Comparison of ENCODE assay signal across 20 mouse cellular contexts in the genomic region with DNA sequence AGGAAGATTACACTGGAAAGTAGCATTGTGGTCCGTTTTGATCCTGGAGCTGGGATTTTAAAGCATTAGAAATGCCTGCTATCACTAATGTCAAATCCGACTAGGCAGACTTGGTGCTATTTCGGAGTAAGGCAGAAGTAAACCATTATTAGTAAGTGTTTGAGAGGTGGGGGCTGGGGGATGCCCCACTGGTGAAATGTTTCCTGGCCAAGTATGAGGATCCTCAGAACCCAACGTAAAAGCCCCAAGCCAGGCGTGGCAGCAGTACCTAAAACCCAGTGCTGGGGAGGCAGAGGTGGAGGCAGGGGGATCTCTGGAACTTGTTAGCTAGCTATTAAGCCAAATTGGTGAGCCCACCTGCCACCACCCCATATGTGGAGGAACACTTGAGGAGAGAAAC.
DNase-seq lines count a peak whose midpoint lies in the region; ATAC-seq lines count a peak whose summit lies in the region.
"Had no signal": no experiment of that assay in that cellular context is flagged by ENCODE, and none has a peak within 500 bp of the region (broad histone marks: within the 10 kb centered on the region; RNA-seq: fewer than 3 reads in every experiment).

No protein-coding gene starts in this region.

- no peak for DNase-seq in heart, postnatal 36 days
- DNase-seq in frontal cortex, postnatal 14 days (ENCODE audit: low spot score in 2 of 2) = no peak
- no peak for DNase-seq in left cerebral cortex, adult 8-10 months (ENCODE audit: low spot score in 2 of 2)
- DNase-seq: adrenal gland, postnatal 36 days; cerebellum, adult 11 months; cerebellum, postnatal 10 days; gastrocnemius, postnatal 10 days; kidney, adult 2 months; right cerebral cortex, postnatal 14 days had no signal

- H3K27me3 ChIP-seq in heart, embryonic 15.5 days = no peaks in the 10 kb centered on the region
- no peaks in the 10 kb centered on the region for H3K27me3 ChIP-seq in midbrain, embryonic 12.5 days
- no peaks in the 10 kb centered on the region for H3K27me3 ChIP-seq in midbrain, embryonic 16.5 days (ENCODE audit: control insufficient read depth, insufficient read depth, low read depth, low read length)
- no peaks in the 10 kb centered on the region for H3K27me3 ChIP-seq in embryonic facial prominence, embryonic 13.5 days
- H3K27me3 ChIP-seq: embryonic facial prominence, embryonic 15.5 days; forebrain, embryonic 15.5 days; limb, embryonic 13.5 days; lung, embryonic 15.5 days; Patski had no signal

- no peak overlapping the region for H3K4me2 ChIP-seq in heart, embryonic 15.5 days
- no peak overlapping the region for H3K4me2 ChIP-seq in midbrain, embryonic 12.5 days (replicated peaks)
- H3K4me2 ChIP-seq in midbrain, embryonic 16.5 days (ENCODE audit: low read length) = no peak overlapping the region
- no peak overlapping the region for H3K4me2 ChIP-seq in embryonic facial prominence, embryonic 13.5 days
- H3K4me2 ChIP-seq: embryonic facial prominence, embryonic 15.5 days; forebrain, embryonic 15.5 days; lung, embryonic 15.5 days had no signal

- no peaks in the 10 kb centered on the region for H3K9me3 ChIP-seq in heart, embryonic 15.5 days (replicated peaks)
- H3K9me3 ChIP-seq in midbrain, embryonic 12.5 days = no peaks in the 10 kb centered on the region
- no peaks in the 10 kb centered on the region for H3K9me3 ChIP-seq in midbrain, embryonic 16.5 days (replicated peaks; ENCODE audit: control insufficient read depth, low read length, poor library complexity, severe bottlenecking)
- H3K9me3 ChIP-seq in embryonic facial prominence, embryonic 13.5 days = no peaks in the 10 kb centered on the region
- H3K9me3 ChIP-seq: embryonic facial prominence, embryonic 15.5 days; forebrain, embryonic 15.5 days; G1E; limb, embryonic 13.5 days; lung, embryonic 15.5 days had no signal

- H3K4me1 ChIP-seq in heart, embryonic 15.5 days (replicated peaks) = peaks cover 29% of the 10 kb centered on the region
- H3K4me1 ChIP-seq in midbrain, embryonic 12.5 days = peaks cover 9% of the 10 kb centered on the region; the same call in 1 of the 2 replicates
- H3K4me1 ChIP-seq in midbrain, embryonic 16.5 days (ENCODE audit: control insufficient read depth, insufficient read depth, low read length) = no peaks in the 10 kb centered on the region
- peaks cover 21% of the 10 kb centered on the region for H3K4me1 ChIP-seq in embryonic facial prominence, embryonic 13.5 days

- H3K4me3 ChIP-seq in heart, embryonic 15.5 days = no peak overlapping the region
- H3K4me3 ChIP-seq in midbrain, embryonic 12.5 days = no peak overlapping the region
- H3K4me3 ChIP-seq in midbrain, embryonic 16.5 days (ENCODE audit: low read depth, low read length) = no peak overlapping the region
- H3K4me3 ChIP-seq in embryonic facial prominence, embryonic 13.5 days = no peak overlapping the region
- H3K4me3 ChIP-seq: embryonic facial prominence, embryonic 15.5 days; forebrain, embryonic 15.5 days; limb, embryonic 13.5 days; lung, embryonic 15.5 days had no signal

- intact Hi-C loops in heart, postnatal 36 days (cut with DNase I) = no loop called here

- WGBS in heart, embryonic 15.5 days = 68% methylated on average over 5 of the region's 5 CpGs
- WGBS in midbrain, embryonic 12.5 days = 77% methylated on average over 5 of the region's 5 CpGs
- 74% methylated on average over 5 of the region's 5 CpGs for WGBS in midbrain, embryonic 16.5 days
- 62% methylated on average over 5 of the region's 5 CpGs for WGBS in embryonic facial prominence, embryonic 13.5 days

- ATAC-seq in heart, embryonic 15.5 days (replicated peaks; ENCODE audit: insufficient number of reproducible peaks, insufficient read depth, low FRiP score, low read depth) = no peak
- no peak for ATAC-seq in midbrain, embryonic 12.5 days (ENCODE audit: low FRiP score, low read depth)
- ATAC-seq in midbrain, embryonic 16.5 days = no peak
- no peak for ATAC-seq in embryonic facial prominence, embryonic 13.5 days (ENCODE audit: insufficient number of reproducible peaks, insufficient read depth, low FRiP score, low TSS enrichment, low read depth)
- ATAC-seq: forebrain, embryonic 15.5 days; Patski had no signal

- peak overlapping the region; percentile 11; the same call in 1 of the 2 replicates for H3K27ac ChIP-seq in heart, embryonic 15.5 days
- H3K27ac ChIP-seq in midbrain, embryonic 12.5 days (replicated peaks) = peak overlapping the region; percentile 30; the same call in 1 of the 2 replicates
- no peak overlapping the region for H3K27ac ChIP-seq in midbrain, embryonic 16.5 days (ENCODE audit: low read length)
- H3K27ac ChIP-seq in embryonic facial prominence, embryonic 13.5 days = peak overlapping the region; percentile 81; the same call in 1 of the 2 replicates
- H3K27ac ChIP-seq: forebrain, embryonic 15.5 days; liver, embryonic 14.5 days; lung, embryonic 15.5 days had no signal

- no peaks in the 10 kb centered on the region for H3K36me3 ChIP-seq in heart, embryonic 15.5 days
- no peaks in the 10 kb centered on the region; the same call in 1 of the 2 replicates for H3K36me3 ChIP-seq in midbrain, embryonic 12.5 days
- H3K36me3 ChIP-seq in midbrain, embryonic 16.5 days (ENCODE audit: control insufficient read depth, insufficient read depth, low read length) = no peaks in the 10 kb centered on the region
- H3K36me3 ChIP-seq in embryonic facial prominence, embryonic 13.5 days = peaks cover 5% of the 10 kb centered on the region; the same call in 1 of the 2 replicates
- H3K36me3 ChIP-seq: embryonic facial prominence, embryonic 15.5 days; forebrain, embryonic 15.5 days; lung, embryonic 15.5 days had no signal

- H3K9ac ChIP-seq in heart, embryonic 15.5 days = no peak overlapping the region
- no peak overlapping the region for H3K9ac ChIP-seq in midbrain, embryonic 12.5 days (replicated peaks)
- no peak overlapping the region for H3K9ac ChIP-seq in midbrain, embryonic 16.5 days (ENCODE audit: low read depth, low read length)
- no peak overlapping the region for H3K9ac ChIP-seq in embryonic facial prominence, embryonic 13.5 days
- H3K9ac ChIP-seq: embryonic facial prominence, embryonic 15.5 days; forebrain, embryonic 15.5 days; limb, embryonic 13.5 days; liver, embryonic 14.5 days; lung, embryonic 15.5 days had no signal
